ENCODE assay signal across 8 mouse cellular contexts in the genomic region with DNA sequence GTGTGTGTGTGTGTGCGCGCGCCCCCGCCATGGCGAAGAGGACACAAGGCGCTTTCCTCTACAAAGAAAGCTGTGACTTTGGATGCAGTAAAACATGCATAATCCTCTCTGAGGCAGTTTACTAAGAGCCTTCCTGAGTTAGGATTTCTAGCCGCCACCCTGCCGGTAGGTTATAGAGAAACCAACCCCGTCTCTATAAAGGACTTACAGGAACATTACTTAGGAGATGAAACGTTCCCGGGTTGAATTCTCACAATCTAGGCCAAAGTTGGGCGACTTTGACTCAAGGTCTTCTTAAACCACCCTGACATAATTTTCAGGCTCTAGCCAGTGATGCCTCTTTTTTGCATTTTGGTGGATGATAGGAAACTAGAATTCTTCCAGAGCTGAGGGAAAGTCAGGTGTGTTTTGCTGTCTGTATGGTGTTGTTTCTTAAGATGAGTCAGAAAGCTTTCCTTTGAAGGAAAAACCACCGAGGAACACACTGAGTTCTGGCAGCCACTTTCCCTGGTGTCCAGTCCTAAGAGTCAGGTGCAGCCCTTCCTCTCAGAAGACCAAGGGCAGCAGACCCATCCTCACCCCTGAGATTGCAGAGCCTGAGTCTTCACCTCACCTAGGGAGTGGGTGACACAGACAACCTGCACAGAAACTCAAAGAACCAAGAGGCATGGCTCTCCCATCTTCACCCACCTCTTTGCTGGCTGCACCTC. TPM values are rescaled to one million over a fixed set of nuclear protein-coding genes. Genes with fewer than 3 reads are reported as not detected.
DNase-seq lines count a peak whose midpoint lies in the region; ATAC-seq and TF ChIP-seq lines count a peak whose summit lies in the region.

No protein-coding gene starts in this region.

- WGBS in heart, embryonic 16.5 days = 4% methylated on average over 13 of the region's 13 CpGs
- 7% methylated on average over 12 of the region's 13 CpGs for WGBS in hindbrain, embryonic 11.5 days
- 4% methylated on average over 13 of the region's 13 CpGs for WGBS in midbrain, embryonic 11.5 days

- no peaks in the 10 kb centered on the region for H3K36me3 ChIP-seq in heart, embryonic 16.5 days (ENCODE audit: control insufficient read depth, insufficient read depth)
- peaks cover 1 to 16% of the 10 kb centered on the region in 2 experiments; a peak in 3 of 4 replicates for H3K36me3 ChIP-seq in MEL (ENCODE audit: control insufficient read depth in 1 of 2, insufficient read depth in 2 of 2, low read length in 2 of 2)
- H3K36me3 ChIP-seq in hindbrain, embryonic 11.5 days (ENCODE audit: control insufficient read depth, insufficient read depth, low read length) = no peaks in the 10 kb centered on the region
- no peaks in the 10 kb centered on the region for H3K36me3 ChIP-seq in midbrain, embryonic 11.5 days (ENCODE audit: control insufficient read depth, insufficient read depth, low read length)

- TF ChIP-seq CTCF in MEL (IDR thresholded peaks at IDR 0.05 in 2 of 3, conservative IDR thresholded peaks at IDR 0.05 in 1 of 3; ENCODE audit: control insufficient read depth in 1 of 3, insufficient read depth in 1 of 3, low read depth in 2 of 3, low read length in 3 of 3, poor library complexity in 1 of 3, severe bottlenecking in 1 of 3) = no peak

- DNase-seq in heart, adult 18-20 months = no peak
- DNase-seq in MEL (ENCODE audit: low read depth, low spot score) = no peak
- DNase-seq in hindbrain, embryonic 11.5 days (ENCODE audit: low spot score) = peak; percentile 40
- peak; percentile 91 for DNase-seq in midbrain, embryonic 11.5 days (ENCODE audit: low spot score, missing footprints)
- DNase-seq in urinary bladder, postnatal 36 days (ENCODE audit: low spot score in 2 of 2) = no peak
- DNase-seq in layer of hippocampus, adult 18-20 months (ENCODE audit: low spot score in 2 of 2) = no peak
- DNase-seq in adrenal gland, postnatal 14 days = no peak

- H3K9me3 ChIP-seq in heart, embryonic 16.5 days (replicated peaks; ENCODE audit: control insufficient read depth, low read length) = no peaks in the 10 kb centered on the region
- H3K9me3 ChIP-seq in MEL (replicated peaks; ENCODE audit: insufficient read depth, low read length) = no peaks in the 10 kb centered on the region
- H3K9me3 ChIP-seq in hindbrain, embryonic 11.5 days (ENCODE audit: control insufficient read depth, low read length) = no peaks in the 10 kb centered on the region
- no peaks in the 10 kb centered on the region for H3K9me3 ChIP-seq in midbrain, embryonic 11.5 days (ENCODE audit: control insufficient read depth, low read length)

- peak overlapping the region; percentile 80 for H3K4me3 ChIP-seq in heart, embryonic 16.5 days (ENCODE audit: low read length)
- H3K4me3 ChIP-seq in MEL (ENCODE audit: control insufficient read depth in 1 of 2, insufficient read depth in 1 of 2, low read depth in 2 of 2, low read length in 2 of 2) = peak overlapping the region; percentile 57 to 60
- H3K4me3 ChIP-seq in hindbrain, embryonic 11.5 days (ENCODE audit: low read depth, low read length) = peak overlapping the region; percentile 77
- peak overlapping the region; percentile 83 for H3K4me3 ChIP-seq in midbrain, embryonic 11.5 days (ENCODE audit: low read depth, low read length)

- peak overlapping the region; percentile 90 for H3K4me2 ChIP-seq in heart, embryonic 16.5 days (ENCODE audit: low read depth, low read length)
- H3K4me2 ChIP-seq in hindbrain, embryonic 11.5 days (replicated peaks; ENCODE audit: low read depth, low read length) = peak overlapping the region; percentile 98
- peak overlapping the region; percentile 99 for H3K4me2 ChIP-seq in midbrain, embryonic 11.5 days

- no peaks in the 10 kb centered on the region for H3K27me3 ChIP-seq in heart, embryonic 16.5 days (ENCODE audit: control insufficient read depth, insufficient read depth, low read length)
- H3K27me3 ChIP-seq in MEL (ENCODE audit: control insufficient read depth in 1 of 2, insufficient read depth in 2 of 2, low read length in 2 of 2) = no peaks in the 10 kb centered on the region
- no peaks in the 10 kb centered on the region for H3K27me3 ChIP-seq in hindbrain, embryonic 11.5 days (ENCODE audit: control insufficient read depth, insufficient read depth, low read length)
- H3K27me3 ChIP-seq in midbrain, embryonic 11.5 days (ENCODE audit: control insufficient read depth, insufficient read depth, low read length) = no peaks in the 10 kb centered on the region; the same call in 1 of the 2 replicates

- H3K4me1 ChIP-seq in heart, embryonic 16.5 days (ENCODE audit: control insufficient read depth, insufficient read depth, low read length) = peaks cover 50% of the 10 kb centered on the region
- peaks cover 5 to 20% of the 10 kb centered on the region in 2 experiments; a peak in 3 of 4 replicates for H3K4me1 ChIP-seq in MEL (ENCODE audit: control insufficient read depth in 1 of 2, insufficient read depth in 2 of 2, low read length in 2 of 2)
- H3K4me1 ChIP-seq in hindbrain, embryonic 11.5 days (replicated peaks; ENCODE audit: control insufficient read depth, insufficient read depth, low read length) = peaks cover 7% of the 10 kb centered on the region
- peaks cover 41% of the 10 kb centered on the region for H3K4me1 ChIP-seq in midbrain, embryonic 11.5 days (ENCODE audit: control insufficient read depth, insufficient read depth, low read length)

- TF ChIP-seq POLR2A in MEL (IDR thresholded peaks at IDR 0.05; ENCODE audit: control insufficient read depth in 1 of 2, insufficient read depth in 1 of 2, low read depth in 1 of 2, low read length in 2 of 2, poor library complexity in 1 of 2) = no peak

- TF ChIP-seq EP300 in MEL (IDR thresholded peaks at IDR 0.05; ENCODE audit: low read depth in 1 of 2, low read length in 2 of 2) = peak in 1 of 2 experiments; percentile 16; a peak in 1 of 4 replicates

- H3K79me2 ChIP-seq in MEL (ENCODE audit: control insufficient read depth, insufficient read depth, low read length, poor library complexity) = peaks cover 54% of the 10 kb centered on the region

- peak overlapping the region; percentile 61 for H3K9ac ChIP-seq in heart, embryonic 16.5 days (ENCODE audit: low read length)
- peak overlapping the region; percentile 83 for H3K9ac ChIP-seq in MEL (ENCODE audit: control insufficient read depth, low read depth, low read length, poor library complexity, severe bottlenecking)
- H3K9ac ChIP-seq in hindbrain, embryonic 11.5 days (ENCODE audit: low read depth, low read length) = peak overlapping the region; percentile 82
- peak overlapping the region; percentile 90; the same call in 1 of the 2 replicates for H3K9ac ChIP-seq in midbrain, embryonic 11.5 days (ENCODE audit: low read length)

- H3K27ac ChIP-seq in heart, embryonic 16.5 days (ENCODE audit: low read length) = peak overlapping the region; percentile 93
- peak overlapping the region; percentile 92 for H3K27ac ChIP-seq in MEL (ENCODE audit: control insufficient read depth, low read depth, low read length)
- H3K27ac ChIP-seq in hindbrain, embryonic 11.5 days (ENCODE audit: low read depth, low read length) = peak overlapping the region; percentile 92; the same call in 1 of the 2 replicates
- H3K27ac ChIP-seq in midbrain, embryonic 11.5 days (ENCODE audit: low read depth, low read length) = peak overlapping the region; percentile 91; the same call in 1 of the 2 replicates

- TF ChIP-seq RAD21 in MEL (IDR thresholded peaks at IDR 0.05; ENCODE audit: low read depth, low read length) = no peak

- ATAC-seq in heart, embryonic 16.5 days (replicated peaks; ENCODE audit: extremely low read depth, insufficient read depth, low FRiP score) = no peak
- ATAC-seq in hindbrain, embryonic 11.5 days (ENCODE audit: low FRiP score) = no peak
- no peak for ATAC-seq in midbrain, embryonic 11.5 days (ENCODE audit: low FRiP score)

TF ChIP-seq in MEL, 35 proteins besides CTCF, POLR2A, EP300 and RAD21:
- TF ChIP-seq ELF1 (IDR thresholded peaks at IDR 0.05; ENCODE audit: low read depth, low read length) (no peak), GABPA (IDR thresholded peaks at IDR 0.05; ENCODE audit: low read depth, low read length) (no peak), E2F4 (IDR thresholded peaks at IDR 0.05; ENCODE audit: borderline replicate concordance, low read depth, low read length) (no peak), CHD1 (IDR thresholded peaks at IDR 0.05; ENCODE audit: low read depth, low read length) (no peak), MYB (IDR thresholded peaks at IDR 0.05; ENCODE audit: low read depth, low read length) (no peak), RCOR1 (IDR thresholded peaks at IDR 0.05; ENCODE audit: low read depth, low read length) (no peak), SIN3A (IDR thresholded peaks at IDR 0.05; ENCODE audit: low read length) (no peak)
TF ChIP-seq in MEL: peak in this region for 0.

RNA-seq across cellular contexts. Expression of a gene that starts 24.1 kb away (rescaled TPM):
- 7.1 and 7.5 TPM in 2 replicates for polyA plus RNA-seq in heart, embryonic 16.5 days (2015; fragmentation: Nextera tagmentation; extraction: Ambion mirVana)
- total RNA-seq in heart, adult 18-20 months (2021) = 10 to 100 TPM; 10.5 to 13.3 TPM
- total RNA-seq in MEL (2012; rRNA removed) = 7.7 TPM in 2 replicates
- 10 to 100 TPM in 1 of 2 experiments, not detected in 1; 25.3 TPM for polyA plus RNA-seq in MEL (2012; ENCODE audit: insufficient read depth in 1 of 2, insufficient read length in 2 of 2, low read depth in 1 of 2, low replicate concordance in 2 of 2, missing spikeins in 1 of 2)
- 4.2 and 6.1 TPM in 2 replicates for polyA plus RNA-seq in hindbrain, embryonic 11.5 days (2014; fragmentation: Nextera tagmentation; extraction: Ambion mirVana)
- polyA plus RNA-seq in midbrain, embryonic 11.5 days (2014; fragmentation: Nextera tagmentation; extraction: Ambion mirVana) = 3.4 and 3.9 TPM in 2 replicates
- total RNA-seq in layer of hippocampus, adult 18-20 months (2021) = 10 to 100 TPM; 26.9 to 31.3 TPM
- 18.7 and 25.7 TPM in 2 replicates for total RNA-seq in adrenal gland, postnatal 14 days (2021)

RNA-seq across cellular contexts. Expression of a gene that starts 46.3 kb away (rescaled TPM):
- 0.59 and 0.60 TPM in 2 replicates for polyA plus RNA-seq in heart, embryonic 16.5 days (2015; fragmentation: Nextera tagmentation; extraction: Ambion mirVana)
- total RNA-seq in heart, adult 18-20 months (2021) = under 1 TPM in 1 of 2 experiments, not detected in 1; 0.22 TPM
- total RNA-seq in MEL (2012; rRNA removed) = 0.10 and 0.31 TPM in 2 replicates
- polyA plus RNA-seq in MEL (2012; ENCODE audit: insufficient read depth in 1 of 2, insufficient read length in 2 of 2, low read depth in 1 of 2, low replicate concordance in 2 of 2, missing spikeins in 1 of 2) = under 1 TPM in 1 of 2 experiments, not detected in 1; 0.46 TPM
- polyA plus RNA-seq in hindbrain, embryonic 11.5 days (2014; fragmentation: Nextera tagmentation; extraction: Ambion mirVana) = 2.4 and 2.6 TPM in 2 replicates
- polyA plus RNA-seq in midbrain, embryonic 11.5 days (2014; fragmentation: Nextera tagmentation; extraction: Ambion mirVana) = 3.4 and 3.8 TPM in 2 replicates
- total RNA-seq in layer of hippocampus, adult 18-20 months (2021) = 1 to 10 TPM; 2.9 to 3.0 TPM
- total RNA-seq in adrenal gland, postnatal 14 days (2021) = 0.30 and 0.44 TPM in 2 replicates

Comparison
In these comparisons a context has a peak if more than half of its experiments do, and no peak if none do; other contexts are left out.
1. DNase-seq: peak in hindbrain, embryonic 11.5 days (single experiment) and midbrain, embryonic 11.5 days (single experiment); none in heart, adult 18-20 months (0 of 2), MEL (single experiment), urinary bladder, postnatal 36 days (0 of 2), layer of hippocampus, adult 18-20 months (0 of 2) and adrenal gland, postnatal 14 days (single experiment).
2. Peak in every context shown above with its lines, with median percentiles within 50 percentile points of each other: H3K27ac ChIP-seq, H3K4me2 ChIP-seq, H3K4me3 ChIP-seq and H3K9ac ChIP-seq.